Mouse (Mus musculus) heart, postnatal 0 days (tissue): ENCODE measurements around the gene Otulinl.

ENCODE experiments used
- CTCF ChIP-seq: IDR thresholded peaks from 2 replicates; pipeline ENCODE4 v1.5.1; 2016; ENCODE audit warnings: antibody characterized with exemption, control low read depth, low read depth
- EP300 ChIP-seq: IDR thresholded peaks from 2 replicates; pipeline ENCODE4 v1.6.1; 2016; ENCODE audit warnings: antibody characterized with exemption, low read depth

DNA sequence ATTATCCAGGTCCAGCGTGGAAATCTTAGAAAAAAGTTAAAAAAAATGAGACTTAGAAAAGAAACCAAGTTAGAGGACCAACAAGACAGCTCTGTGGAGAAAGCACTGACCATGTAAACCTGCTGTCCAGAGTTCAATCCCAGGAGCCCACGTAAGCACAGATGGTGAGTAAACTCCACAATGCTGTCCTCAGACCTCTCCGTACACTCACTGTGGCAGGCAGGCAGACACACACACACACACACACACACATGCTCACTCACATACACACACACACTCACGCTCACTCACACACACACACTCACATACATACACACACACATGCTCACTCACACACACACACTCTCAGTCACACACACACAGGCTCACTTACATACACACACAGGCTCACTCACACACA lies 68.1 kb downstream of the Otulinl start:
- TF ChIP-seq EP300 (no peak), CTCF (no peak)
